Mouse (Mus musculus) thymus, adult 2 months (tissue): ENCODE results near the gene Gjd3.

ENCODE experiments used
- CTCF ChIP-seq: fragments of 200-500 bp; IDR thresholded peaks from 2 replicates; pipeline ENCODE4 v1.5.1; 2012; ENCODE audit warnings: mild to moderate bottlenecking, control low read depth, low read length, moderate library complexity, borderline replicate concordance; ENCODE audit not compliant: control insufficient read depth, poor library complexity, insufficient read depth; ENCODE audit errors: extremely low read depth
- POLR2A ChIP-seq: fragments of 200-500 bp; IDR thresholded peaks from 2 replicates; pipeline ENCODE4 v1.6.1; 2012; ENCODE audit warnings: mild to moderate bottlenecking, low read length, control low read depth, moderate library complexity; ENCODE audit not compliant: control insufficient read depth, poor library complexity, insufficient read depth; ENCODE audit errors: extremely low read depth

DNA sequence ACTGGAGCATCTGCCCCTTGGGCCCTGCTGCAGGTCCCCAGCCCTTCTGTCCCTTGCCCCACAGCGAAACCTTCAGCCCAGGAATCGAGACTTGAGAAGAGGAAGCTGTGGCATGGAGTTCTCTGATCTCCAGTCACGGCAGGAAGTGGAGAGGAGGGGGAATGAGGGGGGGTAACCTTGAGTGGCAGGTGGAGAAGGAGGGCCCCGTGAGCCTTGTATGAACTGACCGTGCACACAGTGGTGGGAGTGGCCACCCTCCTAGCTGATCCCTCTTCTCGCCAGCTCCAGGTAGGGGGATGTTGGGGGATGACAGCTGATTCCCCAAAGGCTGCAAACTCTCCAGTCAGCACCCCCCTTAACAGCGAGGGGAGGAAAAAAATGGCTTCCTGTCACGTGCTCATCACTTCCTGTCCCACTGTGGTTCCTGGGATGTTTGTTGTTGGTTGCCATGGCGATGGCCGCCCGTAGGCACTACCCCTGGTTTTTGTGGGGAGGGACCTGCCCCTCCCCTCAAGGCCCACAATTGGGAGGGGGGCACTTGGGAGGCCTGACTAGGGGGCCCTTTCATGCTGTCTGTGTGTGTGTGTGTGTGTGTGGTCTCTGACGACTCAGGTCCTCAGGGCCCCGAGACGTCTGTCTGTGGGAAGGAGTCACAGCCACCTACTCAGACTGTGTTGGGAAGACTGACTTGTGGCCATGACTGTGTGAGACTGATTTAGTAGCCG, 40.8 kb downstream of the Gjd3 start:
- TF ChIP-seq POLR2A (no peak), CTCF (no peak)
